Mouse (Mus musculus): ENCODE data around the gene Mrpl38.
"Not testable (repeated sequence)": the region's sequence is repeated elsewhere in the genome, so short reads cannot be mapped to it uniquely, and the experiment has no call there.

Mrpl38 gene

DNA sequence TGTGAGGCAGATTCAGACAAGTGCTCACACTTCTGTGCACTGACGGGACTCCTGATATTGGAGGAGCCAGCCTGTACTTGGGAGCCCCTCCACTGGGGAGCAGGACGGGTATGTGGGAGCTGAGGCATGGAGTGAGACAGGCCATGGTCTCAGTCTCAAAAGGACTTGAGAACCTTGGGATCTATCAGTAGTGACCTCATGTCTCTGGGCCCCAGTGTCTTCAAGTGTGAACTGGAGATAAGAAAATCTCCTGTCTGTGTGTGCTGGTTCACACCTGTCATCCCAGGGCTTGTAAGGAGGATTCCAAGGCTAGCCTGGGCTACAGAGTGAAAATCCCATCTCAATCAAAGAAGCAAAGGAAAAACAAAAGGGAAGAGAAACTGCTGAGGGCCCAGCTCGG is 4.8 kb upstream of the Mrpl38 start:
- no peak for DNase-seq

DNA sequence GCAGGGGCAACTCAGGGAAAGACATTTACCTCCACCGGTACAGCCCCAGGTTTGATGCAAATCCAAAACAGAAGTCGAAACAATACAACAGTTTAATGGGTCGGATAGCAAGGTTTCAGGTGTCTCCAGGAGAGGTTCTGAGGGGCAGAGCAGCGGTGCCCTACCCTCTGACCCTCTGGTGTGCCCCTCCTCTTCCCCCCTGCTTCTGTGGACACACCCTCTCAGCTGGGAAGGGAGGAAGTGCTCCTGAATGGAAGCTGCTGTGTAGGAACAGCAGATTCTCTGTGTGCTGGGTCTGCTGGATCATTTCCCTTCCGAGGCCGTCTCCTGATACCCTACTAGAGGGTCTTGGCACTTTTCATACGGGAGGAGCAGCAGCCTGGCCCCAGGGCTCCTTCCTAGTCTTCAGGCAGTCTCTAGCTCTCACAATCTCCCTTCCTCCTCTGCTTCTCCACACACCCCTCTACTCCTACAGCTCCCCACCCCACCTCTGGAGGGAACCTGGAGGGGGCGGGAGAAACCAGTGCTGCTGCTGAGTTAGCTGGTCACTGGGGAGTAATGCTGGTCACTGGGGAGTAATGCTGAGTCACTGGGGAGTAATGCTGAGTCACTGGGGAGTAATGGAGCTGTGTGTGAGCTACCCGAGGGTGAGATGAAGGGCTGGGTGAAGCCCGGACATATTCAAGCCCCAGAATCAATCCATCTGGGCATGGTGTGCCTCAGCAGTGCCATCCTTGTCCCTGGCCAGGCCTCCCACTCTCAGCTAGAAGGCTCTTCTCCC is 3.7 kb upstream of the Mrpl38 start:
- DNase-seq: no peak

DNA sequence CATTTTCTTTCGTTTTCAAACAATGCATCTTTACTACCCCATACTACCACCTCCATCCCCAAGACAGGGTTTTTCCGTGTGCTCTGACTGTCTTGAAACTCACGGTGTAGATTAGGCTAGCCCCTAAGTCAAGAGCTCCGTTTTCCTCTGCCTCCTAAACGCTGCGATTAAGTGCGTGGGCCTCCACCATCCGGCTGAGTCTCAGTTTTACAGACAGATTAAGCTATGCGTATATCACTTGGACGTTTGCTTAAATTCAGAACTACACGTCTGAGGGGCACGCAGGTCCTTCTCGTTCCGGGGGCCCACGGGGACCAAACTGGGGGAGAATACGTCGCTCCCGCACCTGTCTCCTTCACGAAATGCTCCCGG is 586 bp downstream of the Mrpl38 start:
- no peak for DNase-seq

DNA sequence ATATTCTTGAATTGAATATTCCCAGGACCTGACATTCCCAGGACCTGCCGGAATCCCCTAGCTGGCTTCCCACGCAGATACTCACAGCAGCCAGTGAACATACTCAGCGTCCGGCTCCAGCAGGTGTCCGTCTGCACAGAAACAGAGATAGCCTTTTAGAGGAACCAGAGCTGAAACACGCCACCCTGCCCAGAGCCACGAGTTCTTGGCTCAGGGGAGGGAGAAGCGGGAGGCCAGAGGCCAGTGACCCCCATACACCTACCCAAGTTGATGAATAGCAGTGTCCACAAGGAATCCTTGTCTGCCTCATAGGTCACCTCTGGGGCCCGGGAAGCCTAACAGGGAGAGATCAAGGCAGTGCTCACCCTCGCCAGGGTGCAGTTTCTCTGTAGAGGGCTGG is 4.5 kb downstream of the Mrpl38 start:
- no peak for DNase-seq

DNA sequence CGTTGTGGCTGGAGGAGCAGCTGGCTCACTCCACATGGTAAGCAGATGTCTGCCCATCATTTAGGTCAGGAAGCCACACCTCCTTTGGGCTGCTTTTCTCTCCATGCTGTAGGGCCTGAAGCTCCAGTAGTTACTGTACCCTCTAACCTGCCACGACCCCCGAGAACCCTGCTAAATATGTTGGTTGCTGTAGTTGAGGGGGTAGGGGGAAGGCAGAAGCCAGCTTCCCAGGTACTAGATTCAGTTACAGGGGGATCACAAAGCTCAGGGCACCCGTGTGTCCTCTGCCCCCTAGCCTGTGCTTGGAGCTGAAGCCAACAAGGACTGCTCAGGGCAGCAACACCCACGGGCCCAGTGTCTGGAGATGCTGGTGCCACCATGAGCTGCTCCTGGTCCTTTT is 5.2 kb downstream of the Mrpl38 start:
- no peak for DNase-seq

DNA sequence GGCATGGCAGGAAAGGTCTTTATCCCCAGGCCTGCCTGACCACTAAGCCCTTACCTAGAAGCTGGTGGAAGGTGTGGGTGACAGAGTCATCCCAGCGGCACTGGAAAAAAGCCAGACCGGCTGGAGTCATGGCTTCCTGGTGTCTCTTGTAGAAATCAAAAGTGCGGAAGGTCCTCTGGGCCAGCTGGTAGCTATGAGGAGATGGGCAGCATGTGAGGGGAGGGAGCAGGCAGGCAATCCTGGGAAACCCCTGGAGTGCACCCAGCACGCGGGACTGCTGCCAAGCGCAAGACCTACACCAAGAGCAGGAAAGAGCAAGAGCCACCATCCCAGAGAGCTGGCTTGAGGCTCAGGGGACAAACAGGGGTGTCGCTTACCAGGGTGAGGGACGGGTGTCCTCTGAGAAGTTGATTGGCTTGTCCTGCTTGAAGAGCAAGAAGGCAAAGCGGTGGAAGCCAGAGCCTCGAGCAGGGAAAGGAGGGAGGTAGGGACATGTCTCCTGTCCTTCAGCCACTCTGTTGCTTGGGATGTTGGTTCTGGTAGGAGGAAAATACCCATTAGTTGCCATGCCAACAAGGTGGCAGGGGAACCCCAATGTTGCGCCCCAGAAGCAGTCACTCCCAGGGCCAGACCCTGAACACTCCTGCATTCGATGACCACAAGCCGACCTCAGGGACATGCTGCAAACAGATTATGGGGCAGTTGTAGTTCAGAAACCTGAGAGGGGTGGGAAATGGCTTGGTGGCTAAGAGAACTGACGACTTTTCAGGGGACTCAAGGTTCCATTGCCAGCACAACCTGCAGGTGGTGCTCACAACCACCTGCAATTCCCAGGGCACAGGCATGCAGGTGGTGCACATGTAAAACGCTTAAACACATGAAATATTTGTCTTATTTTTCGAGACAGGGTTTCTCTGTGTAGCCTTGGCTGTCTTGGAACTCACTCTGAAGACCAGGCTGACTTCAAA is 6.0 kb downstream of the Mrpl38 start:
- DNase-seq: peak; percentile 48

DNA sequence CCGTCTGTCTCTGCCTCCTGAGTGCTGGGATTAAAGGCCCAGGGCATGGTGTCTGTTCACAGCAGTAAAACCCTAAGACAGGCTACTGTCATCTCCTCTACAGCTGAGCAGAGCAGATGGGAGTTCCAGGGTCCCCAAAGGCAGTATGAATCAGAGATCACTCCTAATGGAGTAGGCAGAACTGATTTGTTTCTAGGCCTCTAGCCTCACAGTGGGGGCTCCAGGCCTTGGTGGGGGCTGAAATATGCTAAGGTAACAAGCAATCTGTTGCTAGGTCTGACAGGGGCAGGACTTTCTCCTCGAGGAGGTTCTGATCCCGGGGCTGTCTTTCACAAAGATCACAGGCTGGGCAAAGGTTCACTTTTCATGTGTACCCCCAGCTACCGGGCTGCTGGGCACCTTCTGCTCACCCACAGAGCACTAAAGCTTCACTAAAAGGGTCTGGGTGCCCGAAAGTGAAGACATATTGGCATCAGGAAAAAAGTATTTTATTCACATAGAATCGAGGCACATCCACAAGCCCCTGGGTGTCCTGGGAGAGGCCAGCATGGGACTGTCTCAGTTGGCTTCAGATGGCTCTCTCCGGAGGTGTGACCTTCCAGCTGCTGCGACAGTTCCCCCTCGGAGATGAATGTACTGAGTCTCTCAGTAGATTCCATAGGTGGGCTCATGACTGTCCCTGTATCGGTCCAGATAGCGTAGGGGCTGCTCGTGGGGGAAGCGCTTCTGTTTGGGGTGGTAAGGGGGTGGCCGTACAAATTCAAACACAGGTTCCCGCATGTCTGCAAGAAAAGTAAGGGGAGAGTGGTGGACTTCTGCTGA is 7.1 kb downstream of the Mrpl38 start:
- no peak for DNase-seq

DNA sequence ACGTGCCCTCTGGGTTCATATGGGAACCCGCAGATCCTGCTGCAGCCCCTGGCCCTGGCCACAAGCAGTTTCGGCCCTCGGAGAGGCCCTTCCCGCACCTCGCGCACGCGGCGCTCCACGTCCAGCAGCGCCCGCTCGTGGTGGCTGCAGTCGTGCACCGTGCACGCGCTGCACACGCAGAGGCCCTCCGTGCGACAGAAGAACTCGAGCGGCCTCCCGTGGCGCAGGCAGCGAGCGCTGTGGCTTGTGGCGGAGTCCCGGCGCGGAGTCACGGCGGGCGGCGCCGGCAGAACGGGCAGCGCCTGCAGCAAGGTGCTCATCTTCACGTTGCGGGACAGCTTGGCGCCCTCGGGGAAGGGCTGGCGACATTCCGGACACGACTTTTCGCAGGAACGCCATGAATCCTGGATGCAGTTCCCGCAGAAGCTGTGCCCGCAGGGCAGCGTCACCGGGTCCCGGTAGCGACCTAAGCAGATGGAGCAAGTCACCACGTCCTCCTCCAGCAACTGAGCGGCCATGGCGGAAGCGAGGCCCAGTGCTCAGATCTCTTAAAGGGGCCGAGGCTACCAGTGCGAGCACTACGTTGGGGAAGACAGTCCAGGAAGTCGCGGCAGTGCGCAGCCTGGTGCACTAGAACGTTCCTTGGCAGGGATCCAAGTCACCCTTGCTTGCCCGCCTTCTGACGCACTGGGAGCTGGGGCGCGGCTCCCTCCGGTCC is 8.0 kb downstream of the Mrpl38 start, which contains the start of gene Trim65:
TSS of gene Trim65 (minus strand) at position 641 of the 718 bp plus-strand sequence.
- peak; percentile 93 for DNase-seq

DNA sequence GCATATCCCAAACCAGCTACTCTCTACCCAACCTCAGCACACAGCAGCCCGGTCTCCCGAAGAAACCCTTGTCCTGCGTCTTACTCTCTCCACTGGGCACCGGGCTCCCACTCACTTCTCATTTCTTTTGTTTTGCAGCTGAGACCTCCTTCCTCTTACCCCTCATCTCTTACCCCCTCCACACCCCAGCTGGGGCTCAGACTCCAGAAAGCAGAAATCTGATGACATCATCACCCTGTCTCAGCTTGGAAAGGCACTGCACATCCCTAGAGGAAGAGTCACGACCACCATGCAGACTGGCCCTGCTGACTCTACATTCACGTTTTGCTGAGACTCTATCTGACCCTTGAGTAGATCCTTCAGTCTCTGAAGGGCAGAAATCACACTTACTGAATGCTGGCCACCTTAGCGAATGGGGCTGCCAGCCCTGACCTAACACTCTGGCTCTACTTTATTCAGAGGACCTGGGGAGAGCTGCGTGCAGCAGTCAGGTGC is 8.6 kb downstream of the Mrpl38 start:
- peak; percentile 51 for DNase-seq

DNA sequence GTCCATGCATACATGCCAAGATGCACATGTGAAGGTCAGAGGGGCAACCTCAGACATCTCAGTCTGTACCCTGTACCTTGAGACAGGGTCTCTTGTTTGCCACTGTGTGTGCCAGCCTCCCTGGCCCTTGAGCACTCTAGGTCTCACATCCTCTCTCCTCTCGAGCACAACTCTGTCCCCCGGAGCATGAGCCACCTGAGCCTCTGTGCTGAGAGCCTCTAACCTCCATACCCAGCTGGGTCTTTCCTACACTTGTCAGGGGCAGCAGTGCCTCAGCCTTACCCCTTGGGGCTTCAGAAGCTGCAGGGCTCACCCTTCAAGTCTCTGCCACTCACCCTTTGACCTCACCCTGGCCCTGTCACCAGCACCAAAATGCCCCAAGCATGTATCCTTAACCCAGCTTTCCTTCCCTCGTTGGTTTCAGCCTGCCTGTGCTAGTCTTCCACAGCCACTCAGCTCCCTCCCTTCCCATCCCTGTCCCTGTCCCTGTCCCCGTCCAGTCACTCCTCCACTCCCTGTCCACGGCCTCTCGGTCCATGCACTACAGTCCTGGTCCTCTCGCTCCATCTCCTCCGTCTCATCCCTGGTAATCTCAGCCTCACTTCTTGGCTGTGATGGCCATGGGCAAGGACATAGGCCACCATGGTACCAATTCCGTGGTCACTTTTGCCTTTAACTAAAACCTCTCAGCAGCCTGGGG is 9.4 kb downstream of the Mrpl38 start:
- no peak for DNase-seq

DNA sequence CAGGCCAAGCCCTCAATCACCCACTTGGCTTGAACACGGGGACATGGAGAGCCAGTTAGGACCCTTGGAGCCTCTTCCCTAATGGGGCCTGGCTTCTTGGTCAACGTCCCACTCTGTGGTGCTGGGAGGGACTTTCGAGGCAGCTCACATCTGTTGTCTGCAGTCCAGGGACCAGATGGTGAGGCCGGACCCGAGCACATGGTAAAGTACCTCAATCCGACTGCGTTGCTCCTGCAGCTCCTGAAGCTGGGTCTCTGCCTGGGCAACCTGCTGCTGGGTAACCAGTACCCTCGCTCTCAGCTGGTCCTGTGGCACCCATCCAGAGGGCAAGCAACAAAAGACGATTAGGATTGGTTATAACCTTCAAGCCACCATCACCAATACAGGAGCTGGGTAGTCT is 10.7 kb downstream of the Mrpl38 start:
- DNase-seq: no peak

DNA sequence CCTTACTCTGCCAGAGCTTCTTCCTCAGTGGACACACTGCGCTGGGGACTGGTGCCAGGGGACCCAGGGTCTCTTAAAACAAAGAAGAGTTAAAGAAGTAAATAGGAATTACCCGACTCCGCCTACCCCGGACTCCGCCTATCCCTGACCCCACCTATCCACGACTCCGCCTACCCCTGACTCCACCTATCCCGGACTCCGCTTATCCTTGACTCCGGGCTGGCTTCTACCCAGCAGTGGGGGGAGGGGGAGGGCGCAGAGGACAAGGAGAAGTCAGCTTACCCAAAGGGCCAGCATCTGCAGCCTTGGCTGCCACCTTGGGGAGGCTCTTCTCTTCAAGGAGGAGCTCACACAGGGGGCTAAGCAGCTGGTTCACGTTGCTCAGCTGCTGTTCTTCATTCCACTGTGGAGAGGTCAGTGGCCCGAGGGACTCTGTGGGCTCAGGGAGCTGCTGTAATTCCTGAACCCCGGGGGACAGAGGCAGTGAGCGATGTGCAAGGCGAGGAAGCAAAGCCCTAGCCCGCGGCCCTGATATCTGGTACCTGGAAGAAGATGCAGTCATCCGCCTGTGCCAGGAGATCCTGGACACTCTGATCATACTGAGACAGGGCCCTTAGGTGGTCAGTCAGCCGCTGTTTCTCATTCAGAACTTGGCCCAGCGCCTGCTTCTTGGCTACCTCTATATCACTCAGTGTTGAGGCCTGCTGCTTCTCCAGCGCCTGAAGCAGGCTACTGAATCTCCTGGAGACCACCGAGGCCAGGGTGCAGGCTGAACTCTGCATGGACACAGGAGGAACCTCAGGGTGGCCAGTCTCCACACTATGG is 11.3 kb downstream of the Mrpl38 start, which contains the start of gene Trim47:
TSS of gene Trim47 (minus strand) at position 55 of the 825 bp plus-strand sequence.
- no peak for DNase-seq

DNA sequence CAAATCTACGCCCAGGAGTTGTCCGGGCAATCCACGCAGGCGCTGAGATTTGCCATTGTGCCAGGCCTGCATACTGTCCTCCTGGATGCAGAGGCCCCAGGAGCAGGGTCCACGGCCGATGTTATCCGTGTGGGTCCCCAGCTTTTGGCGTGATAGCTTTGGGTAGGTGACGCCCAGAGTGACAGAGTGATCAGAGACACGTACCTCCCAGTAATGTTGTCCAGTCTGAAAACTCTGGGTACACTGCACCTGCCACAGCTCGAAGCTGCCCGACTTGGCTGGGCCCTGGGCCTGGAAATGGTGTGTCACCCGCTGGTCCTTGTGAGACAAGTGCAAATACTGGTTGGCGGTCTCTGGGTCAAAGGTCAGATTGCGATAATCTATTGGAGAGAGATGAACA is 12.4 kb downstream of the Mrpl38 start:
- DNase-seq: no peak

DNA sequence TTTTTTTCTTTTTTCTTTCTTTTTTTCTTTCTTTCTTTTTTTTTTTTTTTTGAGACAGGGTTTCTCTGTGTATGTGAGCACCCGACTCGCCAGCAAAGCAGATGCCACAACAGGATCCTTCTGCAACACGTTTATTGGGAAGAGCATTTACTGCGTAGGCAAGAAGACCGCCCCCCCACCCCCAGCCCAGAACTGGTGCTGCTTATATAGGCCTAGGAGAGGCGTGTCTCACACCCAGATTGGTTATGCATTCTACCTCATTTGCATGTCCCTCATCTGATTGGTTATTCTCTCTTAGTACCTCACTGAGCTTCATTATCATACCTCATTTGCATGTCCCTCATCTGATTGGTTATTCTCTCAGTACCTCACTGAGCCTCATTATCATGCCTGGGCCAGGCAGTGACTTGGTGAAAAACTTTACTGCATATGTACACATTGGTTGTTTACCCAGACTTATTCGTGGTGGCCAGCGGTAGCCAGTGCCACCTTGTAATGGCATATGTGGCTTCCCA is 16.9 kb downstream of the Mrpl38 start:
- not testable (repeated sequence) for DNase-seq

DNA sequence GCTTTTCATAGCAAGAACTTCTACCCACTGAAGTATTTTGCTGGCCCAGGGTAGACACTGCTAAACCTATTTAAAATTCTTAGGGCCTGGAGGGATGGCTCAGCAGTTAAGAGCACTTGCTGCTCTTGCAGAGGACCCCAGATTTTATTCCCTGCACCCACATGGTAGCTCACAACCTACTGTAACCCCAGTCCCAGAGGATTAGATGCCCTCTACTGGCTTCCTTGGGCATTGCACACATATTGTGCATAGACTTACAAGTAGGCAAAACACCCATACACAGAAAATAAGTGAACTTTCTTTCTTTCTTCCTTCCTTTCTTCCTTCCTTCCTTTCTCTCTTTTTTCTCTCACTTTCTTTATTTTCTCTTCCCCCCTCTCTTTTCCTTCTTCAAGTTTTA is 20.8 kb downstream of the Mrpl38 start:
- DNase-seq: peak; percentile 66

DNA sequence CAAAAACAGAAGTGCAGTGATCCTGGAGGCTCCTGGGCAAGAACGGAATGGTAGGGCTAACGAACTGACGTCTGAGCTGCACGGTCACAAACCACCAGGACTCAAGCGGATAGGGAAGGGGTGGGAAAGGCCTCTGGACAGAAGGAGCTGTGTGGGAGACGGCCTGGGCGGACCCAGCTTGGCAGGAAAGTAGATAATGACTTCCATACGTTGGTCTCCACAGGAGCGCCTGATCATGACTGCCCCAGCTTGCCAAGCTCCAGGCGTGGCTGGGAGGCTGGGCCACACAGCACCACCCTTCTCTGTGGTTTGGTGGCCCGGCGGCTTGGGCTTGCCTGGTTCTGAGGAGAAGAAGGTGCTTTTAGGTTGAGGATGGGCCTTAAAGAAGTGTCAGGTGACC is 21.4 kb downstream of the Mrpl38 start:
- no peak for DNase-seq

DNA sequence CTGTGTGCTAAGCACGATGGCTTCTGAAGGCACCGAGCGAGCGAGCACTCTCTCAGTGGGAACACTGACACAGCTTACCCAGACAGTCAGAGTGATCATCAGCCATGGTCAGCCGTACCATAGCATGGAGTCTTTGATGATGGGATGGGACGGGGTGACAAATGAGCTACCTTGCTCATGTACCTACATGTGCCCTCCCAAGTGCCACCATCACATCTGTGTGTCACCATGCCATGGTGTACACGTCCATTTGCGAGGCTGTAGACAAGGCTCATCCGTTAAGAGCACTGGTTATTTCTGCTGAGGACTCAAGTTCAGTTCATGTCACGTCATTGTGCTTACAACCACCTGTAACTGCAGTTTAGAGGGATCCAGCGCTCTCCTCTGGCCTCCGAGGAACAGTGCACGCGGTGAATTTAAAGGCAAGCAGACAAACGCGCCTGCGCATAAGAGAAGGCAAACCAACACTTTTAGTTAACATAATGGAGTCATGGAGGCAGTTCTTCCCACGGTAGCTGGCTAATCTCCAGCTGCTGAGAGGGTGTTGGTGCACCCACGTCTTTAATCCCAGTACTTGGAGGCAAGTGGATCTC is 27.0 kb downstream of the Mrpl38 start:
- no peak for DNase-seq

DNA sequence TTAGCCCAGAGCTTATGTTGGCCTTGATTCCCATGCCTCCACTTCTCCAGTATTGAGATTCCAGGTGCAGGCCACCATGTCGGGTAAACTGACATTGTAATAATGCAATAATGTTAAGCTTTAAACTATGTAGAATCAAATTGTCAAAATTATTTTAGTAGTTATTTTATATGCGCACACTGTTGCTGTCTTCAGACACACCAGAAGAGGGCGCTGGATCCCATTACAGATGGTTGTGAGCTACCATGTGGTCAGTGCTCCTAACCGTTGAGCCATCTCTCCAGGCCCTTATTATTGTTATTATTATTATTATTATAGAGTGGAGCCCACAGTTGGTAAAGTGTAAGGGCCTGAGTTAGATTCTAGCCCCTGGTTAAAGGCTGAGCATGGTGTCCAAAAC is 27.6 kb downstream of the Mrpl38 start:
- no peak for DNase-seq

DNA sequence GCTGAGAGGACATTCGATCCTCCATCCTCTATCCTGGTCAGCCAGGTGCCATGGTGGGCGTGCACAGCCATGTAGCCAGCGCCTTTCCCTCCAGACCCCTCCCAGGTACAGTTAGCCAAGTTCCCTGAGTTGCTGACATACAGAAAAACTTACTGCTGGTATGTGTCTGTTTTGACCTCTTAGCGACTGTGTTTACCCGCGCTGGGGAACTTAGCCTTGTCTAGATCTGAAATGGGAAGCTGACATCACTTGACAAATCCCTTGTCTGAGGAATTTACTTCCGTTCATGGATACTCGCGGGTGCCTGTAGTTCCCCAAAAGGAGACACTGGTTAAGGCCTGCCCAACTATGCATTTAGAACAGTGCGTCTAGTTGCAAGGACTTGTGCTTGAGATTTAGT is 28.1 kb downstream of the Mrpl38 start:
- no peak for DNase-seq

DNA sequence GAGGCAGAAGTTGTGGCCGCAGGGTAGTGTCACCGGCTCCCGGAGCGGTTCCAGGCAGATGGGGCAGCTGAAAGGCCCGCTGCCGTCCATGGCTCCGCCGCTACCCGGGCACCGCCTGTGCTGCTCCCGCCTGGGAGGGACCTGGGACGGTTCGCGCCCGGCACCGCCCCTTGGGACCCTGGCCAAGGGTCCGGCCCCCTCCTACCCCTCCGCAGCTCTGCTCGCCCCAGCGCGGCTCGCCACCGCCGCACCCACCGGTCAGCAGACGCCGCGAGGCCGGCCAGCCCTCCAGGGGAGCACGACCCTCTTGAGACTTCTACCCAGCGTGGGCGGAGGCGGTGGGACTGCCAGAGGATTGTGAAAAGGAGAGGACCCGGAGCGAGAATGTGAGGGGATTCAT is 28.5 kb downstream of the Mrpl38 start:
- no peak for DNase-seq
